Mouse (Mus musculus) hindbrain, embryonic 14.5 days (tissue): ENCODE results near the gene Gpc6. TPM values are rescaled to one million over a fixed set of nuclear protein-coding genes. Genes with fewer than 3 reads are reported as not detected.

Source experiments
- ATAC-seq: fragments of 200-750 bp; cut with Nextera tagmentation; 2 replicates; pipeline ENCODE4 v1.8.0; 2017; ENCODE audit warnings: moderate number of reproducible peaks, mild to moderate bottlenecking, moderate TSS enrichment, moderate library complexity; ENCODE audit not compliant: low FRiP score
- DNase-seq: peaks from one replicate; pipeline ENCODE4 v3.0.0-alpha.2; 2015; ENCODE audit warnings: low spot score
- H3K27ac ChIP-seq: fragments of 300-500 bp; sonication (generic); 2 replicates; pipeline ENCODE4 v1.5.1; 2014; ENCODE audit warnings: mild to moderate bottlenecking, moderate library complexity
- H3K27me3 ChIP-seq: fragments of 300-500 bp; sonication (generic); 2 replicates; pipeline ENCODE4 v1.6.1; 2014; ENCODE audit warnings: mild to moderate bottlenecking, low read length, mixed read lengths; ENCODE audit not compliant: control insufficient read depth, insufficient read depth
- H3K36me3 ChIP-seq: fragments of 300-500 bp; sonication (generic); replicated peaks from 2 replicates; pipeline ENCODE4 v1.6.1; 2014; ENCODE audit not compliant: control insufficient read depth, insufficient read depth
- H3K4me1 ChIP-seq: fragments of 300-500 bp; sonication (generic); replicated peaks from 2 replicates; pipeline ENCODE4 v1.6.1; 2014; ENCODE audit warnings: antibody characterized with exemption, low read length, mixed read lengths; ENCODE audit not compliant: control insufficient read depth, insufficient read depth
- H3K4me2 ChIP-seq: fragments of 300-500 bp; sonication (generic); replicated peaks from 2 replicates; pipeline ENCODE4 v1.6.1; 2014; ENCODE audit warnings: mild to moderate bottlenecking, moderate library complexity
- H3K4me3 ChIP-seq: fragments of 300-500 bp; sonication (generic); replicated peaks from 2 replicates; pipeline ENCODE4 v1.5.1; 2014; ENCODE audit warnings: mild to moderate bottlenecking, low read length
- H3K9ac ChIP-seq: fragments of 300-500 bp; sonication (generic); 2 replicates; pipeline ENCODE4 v1.6.1; 2014
- H3K9me3 ChIP-seq: fragments of 300-500 bp; sonication (generic); 2 replicates; pipeline ENCODE4 v1.6.1; 2016; ENCODE audit warnings: low read length; ENCODE audit not compliant: control insufficient read depth
- WGBS: fragments of 180-500 bp; shearing (Covaris S2); extraction: QIAGEN DNeasy Blood & Tissue Kit; methylation state at CpG from one replicate; pipeline ENCODE4 v1.1.7; 2014; 5-methylcytosine and 5-hydroxymethylcytosine counted together
- polyA plus RNA-seq: library from polyadenylated mRNA; unstranded; fragments of >200 nt; fragmentation: Nextera tagmentation; extraction: Ambion mirVana; gene quantifications from 2 replicates; pipeline ENCODE4 v1.2.1, GENCODE M21; 2014

Gpc6 gene
- polyA plus RNA-seq, 1 experiment from 2014 or later, result 18.6 TPM

- peak; percentile 66 for DNase-seq
Observed at GRCm38 (mm10) chr14:117681321-117681921, 756.3 kb downstream of the Gpc6 start.

GRCm38 (mm10) chr14:117683149-117683548 is 758.0 kb downstream of the Gpc6 start:
- no peak overlapping the region for H3K4me3 ChIP-seq
- H3K4me2 ChIP-seq, result no peak overlapping the region
- H3K4me1 ChIP-seq, result peaks cover 9% of the 10 kb centered on the region; the same call in 1 of the 2 replicates
- H3K27me3 ChIP-seq, result no peaks in the 10 kb centered on the region
- H3K9me3 ChIP-seq, result no peaks in the 10 kb centered on the region
- H3K36me3 ChIP-seq, result no peaks in the 10 kb centered on the region
- ATAC-seq (no peak), DNase-seq (no peak)
- no peak overlapping the region for H3K27ac ChIP-seq
- 93% methylated on average over 4 of the region's 4 CpGs for WGBS
- no peak overlapping the region for H3K9ac ChIP-seq

More at GRCm38 (mm10) chr14:117681321-117681921, 756.3 kb downstream of the Gpc6 start:
- Histone ChIP-seq H3K9me3 (no peaks in the 10 kb centered on the region), H3K4me2 (no peak overlapping the region), H3K27ac (no peak overlapping the region), H3K36me3 (no peaks in the 10 kb centered on the region), H3K4me1 (peaks cover 9% of the 10 kb centered on the region; the same call in 1 of the 2 replicates), H3K4me3 (no peak overlapping the region), H3K9ac (no peak overlapping the region), H3K27me3 (no peaks in the 10 kb centered on the region)
- 47% methylated on average over 5 of the region's 5 CpGs for WGBS
- ATAC-seq, result peak; percentile 86; the same call in 1 of the 2 replicates

- WGBS, result 94% methylated on average over 6 of the region's 6 CpGs
- Histone ChIP-seq H3K4me3 (no peak overlapping the region), H3K36me3 (no peaks in the 10 kb centered on the region)
Observed at GRCm38 (mm10) chr14:117689848-117690247, 764.7 kb downstream of the Gpc6 start.

GRCm38 (mm10) chr14:117695565-117695964 is 770.5 kb downstream of the Gpc6 start:
- no peaks in the 10 kb centered on the region for H3K36me3 ChIP-seq
- DNase-seq (no peak), ATAC-seq (no peak)

More at GRCm38 (mm10) chr14:117689848-117690247, 764.7 kb downstream of the Gpc6 start:
- Histone ChIP-seq H3K27me3 (no peaks in the 10 kb centered on the region), H3K9ac (no peak overlapping the region), H3K27ac (no peak overlapping the region), H3K9me3 (no peaks in the 10 kb centered on the region), H3K4me2 (no peak overlapping the region), H3K4me1 (peaks cover 4% of the 10 kb centered on the region; the same call in 1 of the 2 replicates)
- ATAC-seq (no peak), DNase-seq (no peak)

GRCm38 (mm10) chr14:117700670-117701280 is 775.7 kb downstream of the Gpc6 start:
- Histone ChIP-seq H3K9me3 (no peaks in the 10 kb centered on the region), H3K4me3 (no peak overlapping the region), H3K27me3 (no peaks in the 10 kb centered on the region), H3K27ac (no peak overlapping the region), H3K36me3 (no peaks in the 10 kb centered on the region), H3K4me2 (no peak overlapping the region), H3K4me1 (no peaks in the 10 kb centered on the region), H3K9ac (no peak overlapping the region)
- DNase-seq, result no peak
- 67% methylated on average over 10 of the region's 10 CpGs for WGBS
- no peak for ATAC-seq

More at GRCm38 (mm10) chr14:117695565-117695964, 770.5 kb downstream of the Gpc6 start:
- 81% methylated on average over 8 of the region's 8 CpGs for WGBS
- Histone ChIP-seq H3K4me1 (no peaks in the 10 kb centered on the region), H3K27me3 (no peaks in the 10 kb centered on the region), H3K9ac (no peak overlapping the region), H3K9me3 (no peaks in the 10 kb centered on the region), H3K27ac (no peak overlapping the region), H3K4me3 (no peak overlapping the region), H3K4me2 (no peak overlapping the region)

- H3K9me3 ChIP-seq, result no peaks in the 10 kb centered on the region
- no peaks in the 10 kb centered on the region for H3K36me3 ChIP-seq
- H3K4me1 ChIP-seq, result 0 out of 2 replicates have a peak, but pooled peaks cover 5% of the 10 kb centered on the region
- H3K27ac ChIP-seq, result no peak overlapping the region
- H3K9ac ChIP-seq, result no peak overlapping the region
- WGBS, result 83% methylated on average over 3 of the region's 3 CpGs
- ATAC-seq (no peak), DNase-seq (no peak)
- H3K4me2 ChIP-seq, result no peak overlapping the region
- no peaks in the 10 kb centered on the region for H3K27me3 ChIP-seq
- H3K4me3 ChIP-seq, result no peak overlapping the region
Observed at GRCm38 (mm10) chr14:117708817-117709216, 783.7 kb downstream of the Gpc6 start.

- H3K4me2 ChIP-seq, result no peak overlapping the region
- ATAC-seq, result no peak
- H3K9ac ChIP-seq, result no peak overlapping the region
- no peak overlapping the region for H3K4me3 ChIP-seq
- H3K4me1 ChIP-seq, result 0 out of 2 replicates have a peak, but pooled peaks cover 5% of the 10 kb centered on the region
- no peak overlapping the region for H3K27ac ChIP-seq
- no peaks in the 10 kb centered on the region for H3K9me3 ChIP-seq
- 71% methylated on average over 10 of the region's 10 CpGs for WGBS
- H3K36me3 ChIP-seq, result no peaks in the 10 kb centered on the region
- H3K27me3 ChIP-seq, result no peaks in the 10 kb centered on the region
- no peak for DNase-seq
Observed at GRCm38 (mm10) chr14:117710463-117710911, 785.4 kb downstream of the Gpc6 start.

- Histone ChIP-seq H3K27ac (no peak overlapping the region), H3K4me1 (0 out of 2 replicates have a peak, but pooled peaks cover 5% of the 10 kb centered on the region), H3K4me3 (no peak overlapping the region), H3K36me3 (no peaks in the 10 kb centered on the region), H3K9ac (no peak overlapping the region), H3K27me3 (no peaks in the 10 kb centered on the region), H3K4me2 (no peak overlapping the region), H3K9me3 (no peaks in the 10 kb centered on the region)
- ATAC-seq (no peak), DNase-seq (no peak)
- WGBS, result 93% methylated on average over 7 of the region's 7 CpGs
Observed at GRCm38 (mm10) chr14:117712311-117712710, 787.2 kb downstream of the Gpc6 start.

GRCm38 (mm10) chr14:117714165-117714564 is 789.0 kb downstream of the Gpc6 start:
- H3K4me2 ChIP-seq, result no peak overlapping the region
- H3K36me3 ChIP-seq, result no peaks in the 10 kb centered on the region
- H3K9me3 ChIP-seq, result no peaks in the 10 kb centered on the region
- H3K4me1 ChIP-seq, result 0 out of 2 replicates have a peak, but pooled peaks cover 5% of the 10 kb centered on the region
- H3K27me3 ChIP-seq, result no peaks in the 10 kb centered on the region
- no peak overlapping the region for H3K4me3 ChIP-seq
- DNase-seq (no peak), ATAC-seq (no peak)
- no peak overlapping the region for H3K27ac ChIP-seq
- WGBS, result 60% methylated on average over 8 of the region's 8 CpGs
- no peak overlapping the region for H3K9ac ChIP-seq
